Mouse (Mus musculus) neural tube, embryonic 15.5 days (tissue): Measurements from ENCODE around the gene Krt222. TPM values are rescaled to one million over a fixed set of nuclear protein-coding genes. Genes with fewer than 3 reads are reported as not detected.

Experiments used
- ATAC-seq: fragments of 200-750 bp; cut with Nextera tagmentation; 2 replicates; pipeline ENCODE4 v1.8.0; 2017; ENCODE audit warnings: mild to moderate bottlenecking, moderate TSS enrichment, moderate library complexity; ENCODE audit not compliant: low FRiP score
- H3K27ac ChIP-seq: fragments of 300-500 bp; sonication (generic); replicated peaks from 2 replicates; pipeline ENCODE4 v1.5.1; 2015; ENCODE audit warnings: mild to moderate bottlenecking, inconsistent platforms
- H3K27me3 ChIP-seq: fragments of 300-500 bp; sonication (generic); replicated peaks from 2 replicates; pipeline ENCODE4 v1.6.1; 2015; ENCODE audit warnings: inconsistent platforms
- H3K36me3 ChIP-seq: fragments of 300-500 bp; sonication (generic); 2 replicates; pipeline ENCODE4 v1.6.1; 2015; ENCODE audit warnings: inconsistent platforms
- H3K4me1 ChIP-seq: fragments of 300-500 bp; sonication (generic); 2 replicates; pipeline ENCODE4 v1.6.1; 2015; ENCODE audit warnings: inconsistent platforms
- H3K4me2 ChIP-seq: fragments of 300-500 bp; sonication (generic); 2 replicates; pipeline ENCODE4 v1.6.1; 2015; ENCODE audit warnings: inconsistent platforms, mild to moderate bottlenecking, moderate library complexity
- H3K4me3 ChIP-seq: fragments of 300-500 bp; sonication (generic); replicated peaks from 2 replicates; pipeline ENCODE4 v1.5.1; 2015; ENCODE audit warnings: mild to moderate bottlenecking, inconsistent platforms
- H3K9ac ChIP-seq: fragments of 300-500 bp; sonication (generic); replicated peaks from 2 replicates; pipeline ENCODE4 v1.6.1; 2015; ENCODE audit warnings: mild to moderate bottlenecking, inconsistent platforms
- H3K9me3 ChIP-seq: fragments of 300-500 bp; sonication (generic); replicated peaks from 2 replicates; pipeline ENCODE4 v1.6.1; 2016; ENCODE audit warnings: inconsistent platforms
- WGBS: fragments of 180-500 bp; shearing (Covaris S2); methylation state at CpG from one replicate; pipeline ENCODE4 v1.1.7; 2015; ENCODE audit warnings: mixed read lengths; 5-methylcytosine and 5-hydroxymethylcytosine counted together
- polyA plus RNA-seq: library from polyadenylated mRNA; unstranded; fragments of >200 nt; fragmentation: Nextera tagmentation; extraction: Ambion mirVana; gene quantifications from 2 replicates; pipeline ENCODE4 v1.2.1, GENCODE M21; 2015

Gene Krt222
- polyA plus RNA-seq = 11.9 and 12.7 TPM in 2 replicates

DNA sequence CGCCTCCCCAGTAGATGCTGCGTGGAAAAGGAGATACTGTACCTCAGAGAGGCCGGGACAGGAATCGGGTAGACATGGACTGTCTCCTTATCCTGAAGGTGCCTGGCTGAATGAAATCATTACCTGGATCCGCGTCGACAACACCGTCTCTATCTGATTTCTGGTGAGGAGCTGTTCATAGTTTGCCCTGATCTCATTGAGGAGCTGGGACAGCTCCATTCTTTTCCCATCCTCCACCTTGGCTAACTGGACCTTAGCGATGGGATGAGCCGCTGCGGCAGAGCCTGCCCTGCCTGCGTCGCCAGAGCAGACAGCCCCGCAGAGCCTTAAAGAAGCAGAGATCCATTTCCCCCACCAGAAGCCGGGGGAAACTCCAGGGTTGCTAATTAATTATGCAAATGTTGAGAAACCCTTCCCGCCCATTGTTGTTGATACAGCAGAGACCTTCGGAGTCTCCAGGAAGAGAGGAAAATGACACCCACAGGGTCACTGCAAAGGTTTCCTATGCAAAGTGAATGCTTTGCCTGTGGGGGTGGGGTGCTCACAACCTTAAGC, at the start of gene Krt222:
Gene Krt222 (minus strand): TSS at position 266 of the 555 bp plus-strand sequence.
- peak within 1 kb of the TSS; percentile 66 for H3K4me2 ChIP-seq
- ATAC-seq = peak; percentile 73
- peak within 1 kb of the TSS; percentile 54 for H3K9ac ChIP-seq
- H3K27ac ChIP-seq = peak within 1 kb of the TSS; percentile 81
- H3K9me3 ChIP-seq = no peaks in the 10 kb centered on the region
- H3K27me3 ChIP-seq = no peaks in the 10 kb centered on the region
- peak within 1 kb of the TSS; percentile 47 for H3K4me3 ChIP-seq
- H3K36me3 ChIP-seq = no peaks in the 10 kb centered on the region
- H3K4me1 ChIP-seq = peaks cover 8% of the 10 kb centered on the region; the same call in 1 of the 2 replicates
- WGBS = 3% methylated on average over 17 of the region's 17 CpGs

DNA sequence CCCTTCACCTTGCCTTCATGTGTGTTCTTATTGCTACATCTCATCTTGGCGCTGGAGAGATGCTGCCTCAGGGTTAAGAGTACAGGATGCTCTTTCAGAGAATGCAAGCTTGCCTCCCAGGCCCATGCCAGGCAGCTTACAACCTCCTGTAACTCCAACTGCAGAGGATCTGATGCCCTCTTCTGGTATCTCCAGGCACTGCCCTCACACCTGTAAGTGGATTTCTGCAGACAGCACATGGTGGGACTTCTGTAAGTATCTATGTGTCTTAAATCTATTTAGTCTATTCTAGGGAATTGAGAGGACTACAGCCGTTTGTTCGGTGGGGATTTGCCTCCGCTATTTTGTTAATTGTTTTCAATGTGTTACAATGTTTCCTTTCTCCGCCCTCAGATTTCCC, 49.0 kb upstream of the Krt222 start:
- no peaks in the 10 kb centered on the region for H3K27me3 ChIP-seq
- no peak overlapping the region for H3K4me2 ChIP-seq
- no peak for ATAC-seq
- WGBS = 65% methylated on average over 5 of the region's 5 CpGs
- H3K27ac ChIP-seq = no peak overlapping the region
- H3K9ac ChIP-seq = no peak overlapping the region
- no peaks in the 10 kb centered on the region for H3K9me3 ChIP-seq
- no peaks in the 10 kb centered on the region for H3K36me3 ChIP-seq
- no peaks in the 10 kb centered on the region for H3K4me1 ChIP-seq
- H3K4me3 ChIP-seq = no peak overlapping the region

DNA sequence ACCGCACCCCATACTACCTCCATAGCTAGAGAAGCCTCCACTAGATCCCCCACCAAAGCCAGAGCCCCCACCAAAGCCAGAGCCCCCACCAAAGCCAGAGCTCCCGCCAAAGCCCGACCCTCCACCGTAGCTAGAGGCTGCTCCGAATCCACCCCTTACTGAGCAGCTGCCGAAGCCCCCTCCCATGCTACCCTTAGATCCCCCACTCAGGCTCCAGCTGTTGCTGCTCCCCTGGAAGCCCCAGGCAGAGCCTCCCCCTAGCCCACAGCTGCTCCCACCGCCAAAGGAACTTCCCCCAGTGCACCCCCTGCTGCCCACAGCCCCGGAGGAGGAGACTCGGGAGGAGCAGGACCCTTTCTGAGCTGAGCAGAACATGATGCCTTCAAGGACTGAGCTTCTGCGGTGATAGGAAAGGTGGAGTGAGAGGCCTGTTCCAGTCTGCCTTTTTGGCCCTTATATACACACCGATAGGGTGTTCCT, 41.0 kb upstream of the Krt222 start, which contains the start of gene Krt24:
Gene Krt24 (minus strand): TSS at position 430 of the 480 bp plus-strand sequence.
- no peak within 1 kb of the TSS for H3K4me2 ChIP-seq
- H3K9me3 ChIP-seq = no peaks in the 10 kb centered on the region
- no peak within 1 kb of the TSS for H3K4me3 ChIP-seq
- no peaks in the 10 kb centered on the region for H3K4me1 ChIP-seq
- no peak for ATAC-seq
- no peak within 1 kb of the TSS for H3K9ac ChIP-seq
- 54% methylated on average over 11 of the region's 11 CpGs for WGBS
- no peaks in the 10 kb centered on the region for H3K27me3 ChIP-seq
- H3K36me3 ChIP-seq = no peaks in the 10 kb centered on the region
- no peak within 1 kb of the TSS for H3K27ac ChIP-seq

DNA sequence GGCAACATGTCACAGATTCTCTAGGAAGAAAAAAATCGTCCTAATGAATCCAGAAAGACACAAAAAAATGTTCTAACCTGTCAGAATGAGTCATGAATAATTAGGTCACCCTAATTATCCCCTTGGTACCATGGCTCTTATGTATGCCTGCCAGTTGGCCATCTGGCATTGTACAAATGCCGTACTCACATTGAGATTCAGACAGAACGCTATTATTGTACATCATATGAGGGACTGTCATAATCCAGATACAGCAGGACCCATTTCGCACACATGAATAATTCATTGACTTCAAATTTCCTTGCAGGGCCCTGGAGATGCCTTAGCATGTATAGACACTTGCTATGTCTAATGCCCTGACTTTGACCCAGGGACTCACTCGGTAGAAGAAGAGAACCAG, 40.1 kb upstream of the Krt222 start:
- Histone ChIP-seq H3K4me2 (no peak overlapping the region), H3K36me3 (no peaks in the 10 kb centered on the region)
- 60% methylated on average over 5 of the region's 5 CpGs for WGBS

DNA sequence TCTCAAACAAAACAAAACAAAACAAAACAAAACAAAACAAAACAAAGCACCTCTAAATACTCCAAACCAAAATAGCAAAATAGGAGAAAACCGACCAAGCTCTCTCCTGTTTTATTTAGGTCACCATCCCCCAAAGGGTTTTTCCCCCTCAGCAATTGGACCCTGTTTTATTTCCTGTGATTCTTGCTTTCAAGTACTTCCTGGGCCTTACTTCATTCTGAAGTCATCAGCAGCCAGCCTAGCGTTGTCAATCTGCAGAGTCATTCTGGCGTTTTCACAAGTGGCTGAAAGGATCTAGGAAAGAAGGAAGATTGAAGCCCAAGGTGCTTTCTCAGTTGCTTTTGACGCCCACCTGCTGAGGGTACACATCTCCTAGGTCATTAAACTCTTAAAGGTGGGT, 39.4 kb upstream of the Krt222 start:
- H3K9me3 ChIP-seq = no peaks in the 10 kb centered on the region

More for the DNA sequence above, 40.1 kb upstream of the Krt222 start:
- Histone ChIP-seq H3K9ac (no peak overlapping the region), H3K4me3 (no peak overlapping the region), H3K27me3 (no peaks in the 10 kb centered on the region), H3K27ac (no peak overlapping the region), H3K9me3 (no peaks in the 10 kb centered on the region), H3K4me1 (no peaks in the 10 kb centered on the region)
- ATAC-seq = no peak

DNA sequence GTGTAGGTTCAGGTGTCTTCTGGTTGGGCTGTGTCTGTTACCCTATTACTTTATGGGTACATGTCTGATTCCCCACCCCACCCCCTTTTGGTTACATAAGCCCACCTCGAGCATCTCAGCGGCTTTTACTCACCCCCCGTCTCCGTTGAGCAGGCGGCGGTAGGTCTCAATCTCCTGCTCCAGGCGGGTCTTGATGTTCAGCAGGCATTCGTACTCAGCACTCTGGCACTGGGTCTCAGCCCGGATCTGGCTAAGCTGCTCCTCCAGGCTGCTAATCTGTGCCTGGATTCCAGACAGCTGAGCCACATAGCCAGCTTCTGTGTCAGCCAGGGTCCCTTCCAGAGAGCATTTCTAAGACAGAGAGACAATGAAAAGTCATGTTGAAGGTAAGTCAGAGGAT, 37.2 kb upstream of the Krt222 start:
- 85% methylated on average over 9 of the region's 9 CpGs for WGBS
- no peak overlapping the region for H3K4me3 ChIP-seq
- H3K27me3 ChIP-seq = no peaks in the 10 kb centered on the region
- no peak overlapping the region for H3K9ac ChIP-seq
- H3K4me2 ChIP-seq = no peak overlapping the region
- ATAC-seq = no peak
- no peak overlapping the region for H3K27ac ChIP-seq
- H3K9me3 ChIP-seq = no peaks in the 10 kb centered on the region
- no peaks in the 10 kb centered on the region for H3K4me1 ChIP-seq
- H3K36me3 ChIP-seq = no peaks in the 10 kb centered on the region

More for the DNA sequence above, 39.4 kb upstream of the Krt222 start:
- Histone ChIP-seq H3K4me2 (no peak overlapping the region), H3K36me3 (no peaks in the 10 kb centered on the region), H3K27ac (no peak overlapping the region), H3K4me1 (no peaks in the 10 kb centered on the region), H3K27me3 (no peaks in the 10 kb centered on the region), H3K4me3 (no peak overlapping the region), H3K9ac (no peak overlapping the region)
- 46% methylated on average over 4 of the region's 4 CpGs for WGBS
- ATAC-seq = no peak

DNA sequence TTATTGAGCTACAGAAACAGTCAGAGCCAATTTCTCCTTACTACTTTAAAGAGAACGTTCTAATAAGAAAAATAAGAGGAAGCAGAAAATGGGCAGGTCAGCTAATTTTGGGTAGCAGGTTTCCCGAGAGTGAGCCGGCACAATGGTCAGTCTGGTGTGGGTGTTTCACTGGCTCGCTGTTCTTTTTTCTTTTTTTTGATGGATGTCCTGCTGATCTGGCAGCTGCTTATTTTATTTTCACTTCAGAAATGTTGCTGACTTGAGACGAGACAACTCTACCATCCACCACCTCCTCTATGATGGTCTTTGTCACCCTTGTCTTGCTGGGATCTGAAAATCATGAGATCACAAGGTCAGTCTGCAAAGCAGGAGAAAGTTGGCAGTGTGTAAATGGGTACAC, 36.1 kb upstream of the Krt222 start:
- 73% methylated on average over 5 of the region's 5 CpGs for WGBS
- no peak overlapping the region for H3K27ac ChIP-seq
- no peak for ATAC-seq
- H3K4me1 ChIP-seq = no peaks in the 10 kb centered on the region
- no peaks in the 10 kb centered on the region for H3K36me3 ChIP-seq
- H3K4me2 ChIP-seq = no peak overlapping the region
- H3K9ac ChIP-seq = no peak overlapping the region
- H3K4me3 ChIP-seq = no peak overlapping the region
- H3K27me3 ChIP-seq = no peaks in the 10 kb centered on the region
- no peaks in the 10 kb centered on the region for H3K9me3 ChIP-seq

DNA sequence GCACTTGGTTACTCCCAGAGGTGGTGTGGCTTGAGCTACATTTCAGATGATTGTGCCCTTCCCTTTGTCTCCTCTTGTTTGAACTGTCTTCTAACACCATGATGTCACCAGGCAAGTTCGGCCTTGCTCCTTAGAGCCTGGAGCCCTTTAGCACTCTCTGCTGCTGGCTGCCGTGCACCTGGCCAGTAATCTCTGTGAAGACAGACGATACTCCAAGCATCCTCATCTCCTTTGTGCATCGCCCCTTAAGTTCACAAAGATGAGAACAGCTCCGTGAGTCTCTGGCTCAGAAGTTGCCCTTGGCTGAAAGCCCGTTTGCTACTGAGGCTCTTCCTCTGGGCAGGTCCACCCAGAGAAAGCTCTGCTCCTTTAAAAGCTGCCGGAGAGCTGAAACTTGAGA, 32.9 kb upstream of the Krt222 start:
- no peaks in the 10 kb centered on the region for H3K4me1 ChIP-seq
- 63% methylated on average over 7 of the region's 7 CpGs for WGBS
- no peak overlapping the region for H3K4me3 ChIP-seq
- no peak overlapping the region for H3K4me2 ChIP-seq
- H3K36me3 ChIP-seq = no peaks in the 10 kb centered on the region
- ATAC-seq = no peak
- H3K9me3 ChIP-seq = no peaks in the 10 kb centered on the region
- no peaks in the 10 kb centered on the region for H3K27me3 ChIP-seq
- no peak overlapping the region for H3K27ac ChIP-seq
- no peak overlapping the region for H3K9ac ChIP-seq

DNA sequence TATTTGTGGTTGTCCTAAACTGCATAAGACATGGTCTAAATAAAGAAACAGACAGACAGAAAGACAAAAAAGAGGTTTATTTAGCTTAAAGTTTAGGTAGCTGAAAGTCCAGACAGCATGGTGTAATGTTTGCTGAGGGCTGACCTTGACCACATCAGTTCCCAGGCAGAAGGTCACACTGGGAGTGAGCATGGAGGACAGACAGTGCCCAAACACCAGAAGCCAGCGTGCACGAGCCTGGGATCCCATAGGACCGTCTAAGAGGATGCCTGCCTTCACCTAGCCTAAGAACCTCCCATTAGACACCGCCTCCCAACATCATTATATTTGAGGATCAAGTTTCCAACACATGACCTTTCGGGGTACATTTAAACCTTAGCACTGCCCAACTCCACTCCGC, 31.7 kb upstream of the Krt222 start:
- Histone ChIP-seq H3K9ac (no peak overlapping the region), H3K36me3 (no peaks in the 10 kb centered on the region), H3K27me3 (no peaks in the 10 kb centered on the region), H3K4me2 (no peak overlapping the region), H3K4me3 (no peak overlapping the region), H3K4me1 (no peaks in the 10 kb centered on the region), H3K9me3 (no peaks in the 10 kb centered on the region), H3K27ac (no peak overlapping the region)
- ATAC-seq = no peak
- 85% methylated on average over 6 of the region's 6 CpGs for WGBS

DNA sequence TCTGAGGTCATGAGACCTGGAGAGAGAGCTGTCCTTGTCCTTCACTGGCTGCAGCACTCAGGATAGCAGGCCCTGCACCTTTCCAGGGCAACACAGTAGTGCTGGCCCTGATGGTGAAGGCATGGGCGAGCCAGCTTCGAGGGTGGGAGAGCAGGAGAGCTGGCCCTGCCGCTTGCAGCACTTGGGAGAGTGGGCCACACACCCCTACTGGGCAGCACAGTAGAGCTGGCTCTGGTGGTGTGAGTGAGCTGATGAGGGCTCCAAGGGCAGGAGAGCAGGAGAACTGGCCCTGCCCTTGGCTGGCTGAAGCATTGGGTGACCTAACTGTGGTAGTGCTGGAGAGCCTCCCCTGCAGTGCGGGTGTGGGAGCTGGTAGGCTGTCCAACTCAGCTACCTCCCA, 28.8 kb upstream of the Krt222 start:
- Histone ChIP-seq H3K4me1 (no peaks in the 10 kb centered on the region), H3K9me3 (no peaks in the 10 kb centered on the region), H3K27me3 (no peaks in the 10 kb centered on the region), H3K4me3 (no peak overlapping the region), H3K4me2 (no peak overlapping the region), H3K9ac (no peak overlapping the region), H3K27ac (no peak overlapping the region), H3K36me3 (no peaks in the 10 kb centered on the region)
- no peak for ATAC-seq
- 96% methylated on average over 4 of the region's 4 CpGs for WGBS

DNA sequence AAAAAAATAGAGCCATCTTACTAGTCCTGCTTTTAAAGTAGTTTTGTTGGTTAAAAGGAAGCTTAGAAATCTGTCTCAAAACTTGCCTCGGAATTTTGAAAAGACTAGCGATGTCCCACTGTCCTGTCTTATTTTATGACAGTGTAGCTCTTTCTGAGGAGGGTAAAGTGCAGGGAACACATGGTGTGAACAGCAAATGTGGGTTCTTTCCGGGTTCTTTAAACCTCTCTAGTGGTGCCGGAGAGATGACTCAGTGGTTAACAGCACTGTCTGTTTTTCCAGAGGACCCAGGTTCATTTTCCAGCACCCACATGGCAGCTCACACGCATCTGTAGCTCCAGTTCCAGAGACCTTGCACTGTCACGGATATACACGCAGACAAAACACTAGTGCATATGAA, 25.3 kb upstream of the Krt222 start:
- 69% methylated on average over 7 of the region's 7 CpGs for WGBS
- H3K4me1 ChIP-seq = peaks cover 6% of the 10 kb centered on the region; the same call in 1 of the 2 replicates
- H3K27me3 ChIP-seq = no peaks in the 10 kb centered on the region
- no peaks in the 10 kb centered on the region for H3K9me3 ChIP-seq
- ATAC-seq = no peak
- no peak overlapping the region for H3K4me3 ChIP-seq
- H3K9ac ChIP-seq = no peak overlapping the region
- no peaks in the 10 kb centered on the region for H3K36me3 ChIP-seq
- H3K27ac ChIP-seq = no peak overlapping the region
- no peak overlapping the region for H3K4me2 ChIP-seq

DNA sequence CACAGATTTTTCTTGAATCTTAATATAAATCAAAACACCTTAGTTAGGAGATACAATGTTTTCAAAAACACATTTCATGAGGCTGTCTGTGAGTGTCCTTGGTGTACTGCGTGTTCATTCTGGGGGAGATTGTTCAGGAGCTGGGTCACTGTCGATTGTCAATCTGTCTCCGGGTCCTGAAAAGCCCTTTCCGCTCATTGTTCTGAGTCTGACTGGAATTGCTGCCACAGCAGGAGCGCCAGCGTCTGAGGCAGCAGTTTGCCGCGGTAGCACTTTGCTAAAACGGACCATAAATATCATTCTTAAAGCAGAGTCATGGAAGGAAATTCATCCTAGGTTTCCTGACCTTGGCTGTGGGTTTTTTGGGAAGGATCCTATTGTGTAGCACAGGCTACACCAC, 21.9 kb upstream of the Krt222 start:
- Histone ChIP-seq H3K4me3 (no peak overlapping the region), H3K27ac (peak overlapping the region; percentile 41; the same call in 1 of the 2 replicates), H3K36me3 (no peaks in the 10 kb centered on the region), H3K9ac (no peak overlapping the region), H3K4me1 (peaks cover 6% of the 10 kb centered on the region; the same call in 1 of the 2 replicates), H3K9me3 (no peaks in the 10 kb centered on the region), H3K27me3 (no peaks in the 10 kb centered on the region), H3K4me2 (no peak overlapping the region)
- no peak for ATAC-seq
- WGBS = 7% methylated on average over 9 of the region's 9 CpGs
